Mouse (Mus musculus) left cerebral cortex, adult 18-20 months (tissue): ENCODE data around the gene Fbf1. TPM values are rescaled to one million over a fixed set of nuclear protein-coding genes. Genes with fewer than 3 reads are reported as not detected.

ENCODE experiments used
- DNase-seq, 2 experiments: peaks; one replicate each; pipeline ENCODE4 v3.0.0; 2021 to 2022; ENCODE audit warnings: low spot score in 2 of 2, mixed read lengths in 1 of 2
- long read RNA-seq, 2 experiments: library from polyadenylated mRNA; stranded (forward); transcript quantifications; one replicate each; pipeline ENCODE4 v2.0.0; 2021
- total RNA-seq, 2 experiments: library from RNA; stranded (reverse); gene quantifications; 2 replicates each; pipeline ENCODE4 v1.2.3; 2021

Fbf1 gene
- total RNA-seq = 10 to 100 TPM; 75.9 to 81.3 TPM
- long read RNA-seq, experiment 1, full-length matches to known transcripts = 2 of 68 reads
- long read RNA-seq, experiment 1, partial matches to known transcripts = 40 of 68 reads
- long read RNA-seq, experiment 1, other reads (novel, unspliced or antisense) = 26 of 68 reads
- long read RNA-seq, experiment 2, partial matches to known transcripts = 19 of 35 reads
- long read RNA-seq, experiment 2, other reads (novel, unspliced or antisense) = 16 of 35 reads

- peak; percentile 98 to 99 for DNase-seq
Measured at GRCm38 (mm10) chr11:116167884-116168439, at the start of gene Fbf1. Fbf1 (minus strand) TSS chr11:116168166.

GRCm38 (mm10) chr11:116216549-116216948 is 48.6 kb upstream of the Fbf1 start:
- no peak for DNase-seq

- no peak for DNase-seq
Measured at GRCm38 (mm10) chr11:116215991-116216390, 48.0 kb upstream of the Fbf1 start.

GRCm38 (mm10) chr11:116215181-116215580 is 47.2 kb upstream of the Fbf1 start:
- no peak for DNase-seq

GRCm38 (mm10) chr11:116213877-116214510 is 46.0 kb upstream of the Fbf1 start:
- DNase-seq = no peak

GRCm38 (mm10) chr11:116212847-116213246 is 44.9 kb upstream of the Fbf1 start:
- DNase-seq = no peak

GRCm38 (mm10) chr11:116210696-116211095 is 42.7 kb upstream of the Fbf1 start:
- no peak for DNase-seq

- DNase-seq = no peak
Measured at GRCm38 (mm10) chr11:116209257-116209656, 41.3 kb upstream of the Fbf1 start.

GRCm38 (mm10) chr11:116208660-116209059 is 40.7 kb upstream of the Fbf1 start:
- DNase-seq = no peak

GRCm38 (mm10) chr11:116206678-116207077 is 38.7 kb upstream of the Fbf1 start:
- DNase-seq = no peak

GRCm38 (mm10) chr11:116203150-116203549 is 35.2 kb upstream of the Fbf1 start:
- DNase-seq = no peak

GRCm38 (mm10) chr11:116201151-116201550 is 33.2 kb upstream of the Fbf1 start:
- DNase-seq = no peak

- peak; percentile 95 to 96 for DNase-seq
Measured at GRCm38 (mm10) chr11:116198639-116199531, 30.9 kb upstream of the Fbf1 start, which contains the start of the genes Ten1 and Acox1. Ten1 (plus strand) TSS chr11:116198855. Acox1 (minus strand) TSS chr11:116199045.

- no peak for DNase-seq
Measured at GRCm38 (mm10) chr11:116198132-116198531, 30.2 kb upstream of the Fbf1 start.

GRCm38 (mm10) chr11:116197584-116197906 is 29.6 kb upstream of the Fbf1 start:
- DNase-seq = no peak

GRCm38 (mm10) chr11:116196866-116197583 is 29.1 kb upstream of the Fbf1 start:
- no peak for DNase-seq

GRCm38 (mm10) chr11:116196336-116196735 is 28.4 kb upstream of the Fbf1 start:
- no peak for DNase-seq

- no peak for DNase-seq
Measured at GRCm38 (mm10) chr11:116195252-116195651, 27.3 kb upstream of the Fbf1 start.

GRCm38 (mm10) chr11:116194619-116195018 is 26.7 kb upstream of the Fbf1 start:
- no peak for DNase-seq

GRCm38 (mm10) chr11:116187226-116187930 is 19.4 kb upstream of the Fbf1 start:
- DNase-seq = no peak
